Mouse (Mus musculus): ENCODE measurements around the gene Tyrobp. TPM values are rescaled to one million over a fixed set of nuclear protein-coding genes. Genes with fewer than 3 reads are reported as not detected.

The Tyrobp gene
- 10 to 100 TPM; 10.7 to 27.3 TPM for total RNA-seq (2023)

DNA sequence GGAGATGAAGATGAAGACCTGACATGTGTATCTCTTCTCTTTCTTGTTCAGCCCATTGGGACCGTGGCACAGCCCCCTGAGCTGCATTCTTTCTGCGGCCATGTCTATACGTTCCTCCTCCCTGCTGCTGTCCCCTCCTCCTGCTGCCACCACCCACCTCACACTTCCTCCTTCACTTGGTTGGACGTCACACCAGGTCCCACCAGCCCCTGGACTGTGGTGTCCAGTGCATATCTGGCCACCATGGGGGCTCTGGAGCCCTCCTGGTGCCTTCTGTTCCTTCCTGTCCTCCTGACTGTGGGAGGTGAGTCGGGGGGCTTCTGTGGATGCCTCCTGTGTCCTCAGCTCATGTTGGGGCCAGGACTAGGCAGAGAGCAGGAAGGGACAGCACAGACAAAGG lies at the start of gene Tyrobp:
Gene Tyrobp (plus strand): TSS at position 165 of the 400 bp plus-strand sequence.

DNA sequence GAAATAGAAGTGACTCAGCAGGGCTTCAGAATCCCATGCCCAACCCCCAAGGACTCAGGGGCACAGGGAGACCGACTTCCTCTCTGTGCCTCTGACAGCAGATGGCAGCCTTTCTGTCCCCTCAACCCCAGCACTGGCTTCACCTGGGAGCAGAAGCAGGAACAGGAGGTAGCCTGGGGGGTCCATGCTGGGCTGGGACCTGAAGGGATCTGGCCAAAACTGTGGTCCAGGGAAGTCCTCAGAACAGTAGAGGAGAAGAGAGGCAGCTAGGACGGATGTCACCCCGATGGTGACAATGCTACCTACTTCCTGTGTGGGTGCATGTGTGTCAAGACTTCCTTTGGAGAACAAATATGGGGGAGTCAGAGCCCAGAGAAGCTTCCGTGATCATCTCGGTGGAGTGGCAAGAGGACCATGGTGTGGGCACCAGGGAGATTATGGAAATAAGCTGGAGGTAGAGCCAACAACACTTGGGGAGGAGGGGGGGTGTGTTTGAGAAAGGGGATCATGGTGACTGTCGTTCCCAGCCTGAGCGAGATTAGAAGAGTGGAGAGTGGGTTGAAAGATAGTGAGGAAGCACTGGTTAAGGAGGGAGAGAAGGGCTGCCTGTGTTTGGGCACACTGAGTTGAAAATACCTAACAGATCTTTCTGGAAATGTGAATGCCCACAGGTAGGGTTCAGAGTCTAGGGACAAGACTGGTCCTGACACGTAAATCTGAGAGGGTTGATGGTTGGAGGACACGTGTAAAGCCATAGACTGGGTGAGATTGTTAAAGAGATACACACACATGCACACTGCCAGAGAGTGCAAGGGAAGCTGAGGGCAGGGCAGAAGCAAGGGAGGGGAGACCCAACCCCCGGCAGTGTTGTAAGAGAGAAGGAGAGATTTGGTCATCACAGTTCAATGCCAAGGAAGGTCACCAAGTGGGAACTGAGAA lies 6.3 kb downstream of the Tyrobp start, which contains the start of gene Hcst:
Gene Hcst (minus strand): TSS at position 294 of the 939 bp plus-strand sequence.

DNA sequence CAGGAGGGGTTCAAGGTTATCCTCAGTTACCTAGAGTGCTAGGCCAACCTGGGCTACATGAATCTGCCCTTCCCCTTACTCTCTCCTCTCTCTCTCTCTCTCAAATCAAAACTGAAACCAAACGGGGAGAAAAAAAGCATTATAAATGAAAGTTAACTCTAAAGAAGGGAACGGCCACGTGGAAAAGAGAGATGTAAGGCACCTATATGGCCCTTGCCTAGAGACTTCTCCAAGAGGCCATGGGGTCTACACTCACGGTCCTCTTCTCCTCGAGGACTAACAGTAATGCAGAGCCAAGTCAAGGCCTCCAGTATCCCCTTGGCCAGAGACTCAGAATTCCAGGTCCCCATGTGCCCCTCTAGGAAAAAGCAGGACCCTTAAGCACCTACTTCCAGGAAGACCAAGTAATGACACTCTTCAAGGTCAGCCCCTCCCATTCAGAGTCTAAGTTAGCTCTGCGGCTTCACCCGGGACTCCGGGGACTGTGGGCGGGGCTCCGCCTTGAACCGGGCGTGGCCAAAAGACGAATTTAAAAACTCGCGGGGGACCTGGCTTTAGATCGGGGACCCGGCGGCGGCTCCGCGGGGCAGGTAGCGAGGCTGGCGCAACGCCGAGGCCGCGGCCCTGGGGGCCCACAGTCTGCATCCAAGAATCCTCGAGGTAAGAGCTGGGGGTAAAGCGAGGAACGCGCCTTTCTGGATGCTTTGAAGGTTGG lies 7.8 kb downstream of the Tyrobp start, which contains the start of gene Nfkbid:
Gene Nfkbid (plus strand): TSS at position 558 of the 715 bp plus-strand sequence.

DNA sequence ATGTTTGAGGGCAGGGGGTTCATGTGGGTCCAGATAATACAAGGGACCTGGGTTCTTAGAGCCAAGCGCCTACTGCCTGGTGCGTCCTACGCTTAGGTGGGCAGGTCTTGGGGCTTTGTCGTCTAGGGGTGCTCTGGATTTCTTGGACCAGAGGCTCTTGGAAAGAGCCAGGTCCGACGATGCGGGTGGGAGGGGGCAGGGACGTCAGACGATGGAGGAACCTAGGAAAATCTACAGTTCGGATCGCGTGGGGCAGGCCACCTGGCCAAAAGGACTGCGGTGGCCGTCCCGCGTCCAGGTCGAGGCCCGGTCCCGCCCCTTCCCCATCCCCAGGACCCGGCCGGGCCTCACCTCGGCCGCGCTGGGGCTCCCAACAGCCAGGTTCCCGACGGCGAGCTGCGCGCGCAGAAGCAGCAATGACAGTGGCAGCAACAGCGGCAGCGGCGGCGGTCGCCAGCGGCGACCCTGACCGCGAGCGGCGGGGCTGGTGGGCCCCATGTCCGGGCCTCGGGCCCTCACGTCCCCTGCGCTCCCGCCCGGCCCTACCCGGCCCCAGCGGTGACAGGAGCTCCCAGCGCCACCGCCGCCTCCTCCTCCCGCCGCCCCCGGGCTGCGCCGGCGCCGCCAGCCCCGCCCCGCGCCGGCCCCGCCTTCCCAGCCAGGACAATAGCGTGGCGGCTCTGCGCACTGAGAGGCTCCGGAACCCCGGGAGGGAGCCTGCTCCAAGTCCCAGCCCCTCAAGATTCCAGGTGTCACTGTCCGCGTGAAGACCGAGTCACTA lies 31.6 kb downstream of the Tyrobp start, which contains the start of gene Aplp1:
Gene Aplp1 (minus strand): TSS at position 565 of the 781 bp plus-strand sequence.

DNA sequence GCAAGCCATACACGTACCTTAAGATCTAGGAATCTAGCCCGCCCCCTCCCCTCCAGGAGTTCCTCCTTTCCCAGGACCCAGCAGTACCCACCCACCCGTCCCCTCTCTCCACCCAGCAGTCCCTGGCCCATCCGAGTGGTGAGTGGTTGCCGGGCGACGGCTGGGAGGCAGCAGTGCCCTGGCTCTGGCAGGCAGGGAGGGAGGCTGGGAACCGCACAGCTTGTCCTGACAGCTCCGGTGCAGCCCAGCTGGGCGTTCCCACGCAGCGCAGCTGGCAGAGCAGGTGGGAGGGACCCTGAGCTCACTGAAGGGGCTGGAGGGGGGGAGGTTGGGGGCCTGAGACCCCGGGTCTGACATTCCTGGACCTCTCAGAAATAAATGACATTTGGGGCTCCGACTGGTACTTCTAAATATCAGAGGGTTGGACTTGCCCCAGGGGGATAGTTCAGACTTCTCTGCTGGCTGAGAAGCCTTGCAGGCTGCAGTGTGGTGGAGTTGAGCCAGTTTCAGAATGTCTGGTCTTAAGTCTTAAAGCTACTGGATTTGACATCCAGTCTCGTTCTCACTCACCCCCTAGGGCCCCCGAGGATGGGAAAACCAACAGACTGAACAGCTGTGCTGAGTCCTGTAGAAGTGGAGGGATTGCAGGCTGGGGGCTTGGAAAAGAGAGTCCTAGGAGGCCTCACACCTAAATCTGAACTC lies 44.2 kb downstream of the Tyrobp start, which contains the start of the genes Kirrel2 and Nphs1:
Gene Kirrel2 (minus strand): TSS at position 62 of the 702 bp plus-strand sequence.
Gene Nphs1 (plus strand): TSS at position 687 of the 702 bp plus-strand sequence.

Other genes with a start within 250 kb of the Tyrobp start
- 10 to 100 TPM; 53.4 to 56.2 TPM for gene Zfp146, start 244.0 kb upstream of the Tyrobp start, total RNA-seq (2023)
- 1 to 10 TPM in 1 of 2 experiments, not detected in 1; 1.8 TPM for gene Cox7a1, start 229.6 kb upstream of the Tyrobp start, total RNA-seq (2023)
- 100 to 1,000 TPM; 155 to 167 TPM for gene Capns1, start 214.9 kb upstream of the Tyrobp start, total RNA-seq (2023)
- gene Polr2i, start 181.8 kb upstream of the Tyrobp start, total RNA-seq (2023), result 10 to 100 TPM; 35.1 to 43.9 TPM
- gene Tbcb, start 181.5 kb upstream of the Tyrobp start, total RNA-seq (2023), result 10 to 100 TPM; 26.0 to 27.3 TPM
- gene Ovol3, start 178.0 kb upstream of the Tyrobp start, total RNA-seq (2023), result not detected
- gene Thap8, start 133.7 kb upstream of the Tyrobp start, total RNA-seq (2023), result 1 to 10 TPM in 1 of 2 experiments, under 1 TPM in 1; 0.44 to 1.3 TPM
- gene Wdr62, start 133.3 kb upstream of the Tyrobp start, total RNA-seq (2023), result 1 to 10 TPM; 4.0 to 8.4 TPM
- gene Clip3, start 122.0 kb upstream of the Tyrobp start, total RNA-seq (2023), result under 1 TPM; 0.64 to 0.65 TPM
- gene Alkbh6, start 105.0 kb upstream of the Tyrobp start, total RNA-seq (2023), result 10 to 100 TPM; 39.8 to 42.3 TPM
- 1 to 10 TPM; 5.5 to 6.3 TPM for gene Syne4, start 99.0 kb upstream of the Tyrobp start, total RNA-seq (2023)
- gene E130208F15Rik, start 92.0 kb upstream of the Tyrobp start, total RNA-seq (2023), result 1 to 10 TPM; 6.6 to 9.5 TPM
- 10 to 100 TPM in 1 of 2 experiments, 1 to 10 TPM in 1; 8.8 to 11.4 TPM for gene Sdhaf1, start 89.9 kb upstream of the Tyrobp start, total RNA-seq (2023)
- not detected for gene Lrfn3, start 51.0 kb upstream of the Tyrobp start, total RNA-seq (2023)
- gene Hcst, start 6.1 kb downstream of the Tyrobp start, total RNA-seq (2023), result 100 to 1,000 TPM; 185 to 201 TPM
- gene Nfkbid, start 8.0 kb downstream of the Tyrobp start, total RNA-seq (2023), result 10 to 100 TPM; 40.1 to 45.7 TPM
- 1 to 10 TPM; 3.8 to 4.3 TPM for gene Aplp1, start 31.8 kb downstream of the Tyrobp start, total RNA-seq (2023)
- not detected for gene Kirrel2, start 43.9 kb downstream of the Tyrobp start, total RNA-seq (2023)
- gene Nphs1, start 44.6 kb downstream of the Tyrobp start, total RNA-seq (2023), result not detected
- not detected for gene Prodh2, start 79.9 kb downstream of the Tyrobp start, total RNA-seq (2023)
- gene Arhgap33, start 121.3 kb downstream of the Tyrobp start, total RNA-seq (2023), result 1 to 10 TPM; 3.3 to 6.3 TPM
- gene Hspb6, start 138.4 kb downstream of the Tyrobp start, total RNA-seq (2023), result 1 to 10 TPM; 2.0 to 2.3 TPM
- 10 to 100 TPM; 15.1 to 19.7 TPM for gene Proser3, start 138.5 kb downstream of the Tyrobp start, total RNA-seq (2023)
- gene Lin37, start 146.1 kb downstream of the Tyrobp start, total RNA-seq (2023), result 10 to 100 TPM; 38.3 to 46.3 TPM
- 10 to 100 TPM; 74.3 to 75.7 TPM for gene U2af1l4, start 149.5 kb downstream of the Tyrobp start, total RNA-seq (2023)
- gene Gm49396, start 149.6 kb downstream of the Tyrobp start, total RNA-seq (2023), result 10 to 100 TPM; 24.2 to 32.0 TPM
- gene Psenen, start 149.9 kb downstream of the Tyrobp start, total RNA-seq (2023), result 100 to 1,000 TPM; 127 to 151 TPM
- 10 to 100 TPM; 44.6 to 51.3 TPM for gene Igflr1, start 151.7 kb downstream of the Tyrobp start, total RNA-seq (2023)
- gene Kmt2b, start 175.0 kb downstream of the Tyrobp start, total RNA-seq (2023), result 100 to 1,000 TPM; 136 to 141 TPM
- gene Zbtb32, start 185.1 kb downstream of the Tyrobp start, total RNA-seq (2023), result 1 to 10 TPM; 3.0 to 3.5 TPM
- gene Upk1a, start 199.1 kb downstream of the Tyrobp start, total RNA-seq (2023), result 1 to 10 TPM in 1 of 2 experiments, under 1 TPM in 1; 0.79 to 1.1 TPM
- 100 to 1,000 TPM; 198 to 235 TPM for gene Cox6b1, start 212.4 kb downstream of the Tyrobp start, total RNA-seq (2023)
- not detected for gene Etv2, start 222.1 kb downstream of the Tyrobp start, total RNA-seq (2023)
- 100 to 1,000 TPM; 103 to 113 TPM for gene Rbm42, start 236.6 kb downstream of the Tyrobp start, total RNA-seq (2023)

All from T-cell, adult 66 days (primary cell).